Mouse (Mus musculus) myocyte (in vitro differentiated cells): ENCODE results near the gene Galk2.

Experiments used
- MAX ChIP-seq: IDR thresholded peaks from one replicate; pipeline ENCODE4 v1.6.1; 2011; ENCODE audit warnings: low read depth, mild to moderate bottlenecking, control low read depth
- POLR2A ChIP-seq: IDR thresholded peaks from one replicate; pipeline ENCODE4 v1.6.1; 2011; ENCODE audit warnings: low read depth, mild to moderate bottlenecking, control low read depth, moderate library complexity; ENCODE audit not compliant: insufficient read length
- SRF ChIP-seq: IDR thresholded peaks from one replicate; pipeline ENCODE4 v1.6.1; 2011; ENCODE audit warnings: low read depth; ENCODE audit not compliant: control insufficient read depth, insufficient read length
- TCF12 ChIP-seq: IDR thresholded peaks from one replicate; pipeline ENCODE4 v1.6.1; 2011; ENCODE audit warnings: mild to moderate bottlenecking, control low read depth; ENCODE audit not compliant: poor library complexity, insufficient read depth, severe bottlenecking

DNA sequence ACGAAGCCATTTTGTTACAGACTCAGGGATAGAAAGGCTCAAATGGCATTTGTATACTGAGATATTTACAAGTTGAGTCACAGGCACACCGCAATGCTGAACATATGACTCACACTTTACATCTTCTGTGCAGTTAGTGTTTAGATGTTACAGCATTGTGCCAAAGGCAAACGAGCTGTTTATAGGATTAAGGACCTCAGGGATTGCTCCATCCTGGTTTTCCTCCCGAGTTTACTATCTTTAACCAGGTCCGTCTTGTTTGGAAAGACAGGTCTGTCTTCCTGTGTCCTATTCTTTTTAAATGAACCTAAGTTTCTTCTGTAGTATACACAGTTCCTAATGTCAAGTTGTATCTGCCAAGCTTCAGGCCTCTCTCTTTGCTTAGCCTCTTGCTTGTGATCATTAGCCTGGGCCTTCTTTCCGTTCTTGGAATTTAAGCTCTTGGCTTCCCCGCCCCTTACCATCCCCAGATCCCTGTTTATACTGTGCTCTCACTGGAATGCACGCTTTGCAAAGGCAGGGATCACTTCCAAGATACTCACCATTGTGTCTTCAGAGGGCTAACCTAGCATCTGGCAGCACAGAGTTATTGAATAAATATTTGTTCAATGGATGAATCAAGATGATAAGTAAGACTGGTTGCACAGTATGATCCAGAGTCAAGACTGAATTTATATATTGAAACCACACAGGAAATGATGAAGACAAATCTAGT lies 172.4 kb downstream of the Galk2 start:
- TF ChIP-seq POLR2A = no peak
- TF ChIP-seq MAX = no peak
- TF ChIP-seq SRF = no peak
- no peak for TF ChIP-seq TCF12
